Mouse (Mus musculus) C2C12 (cell line): ENCODE measurements around the gene Cbx7. TPM values are rescaled to one million over a fixed set of nuclear protein-coding genes. Genes with fewer than 3 reads are reported as not detected.

Experiments
- H3K27me3 ChIP-seq: one replicate; pipeline ENCODE4 v1.6.1; 2011; ENCODE audit not compliant: control insufficient read depth, insufficient read depth, insufficient read length
- H3K36me3 ChIP-seq: one replicate; pipeline ENCODE4 v1.6.1; 2011; ENCODE audit not compliant: control insufficient read depth, insufficient read depth
- H3K4me3 ChIP-seq: one replicate; pipeline ENCODE4 v1.5.1; 2011; ENCODE audit warnings: mild to moderate bottlenecking, control low read depth; ENCODE audit not compliant: poor library complexity, insufficient read depth, severe bottlenecking
- H3K79me2 ChIP-seq: one replicate; pipeline ENCODE4 v1.6.1; 2011; ENCODE audit not compliant: control insufficient read depth, insufficient read depth
- H3K79me3 ChIP-seq: one replicate; pipeline ENCODE4 v1.6.1; 2011; ENCODE audit warnings: low read depth, control low read depth
- H3ac ChIP-seq: one replicate; pipeline ENCODE3; 2011; ENCODE audit warnings: low read depth; ENCODE audit not compliant: control insufficient read depth, insufficient read length
- CEBPB ChIP-seq: IDR thresholded peaks from one replicate; pipeline ENCODE4 v1.6.1; 2011; ENCODE audit warnings: low read depth, mild to moderate bottlenecking, control low read depth, moderate library complexity
- CTCF ChIP-seq: IDR thresholded peaks from one replicate; pipeline ENCODE4 v1.5.1; 2011; ENCODE audit not compliant: control insufficient read depth, insufficient read depth, insufficient read length
- FOSL1 ChIP-seq: IDR thresholded peaks from one replicate; pipeline ENCODE4 v1.8.0; 2011; ENCODE audit warnings: mild to moderate bottlenecking, low read length; ENCODE audit not compliant: poor library complexity, insufficient read depth, severe bottlenecking
- MAX ChIP-seq: IDR thresholded peaks from one replicate; pipeline ENCODE4 v1.6.1; 2011; ENCODE audit warnings: mild to moderate bottlenecking, control low read depth
- MYOD1 ChIP-seq: IDR thresholded peaks from one replicate; pipeline ENCODE4 v1.6.1; 2011; ENCODE audit warnings: low read depth; ENCODE audit not compliant: control insufficient read depth, insufficient read length
- MYOG ChIP-seq: IDR thresholded peaks from one replicate; pipeline ENCODE4 v1.6.1; 2011; ENCODE audit not compliant: control insufficient read depth, insufficient read length; ENCODE audit errors: extremely low read depth
- USF1 ChIP-seq: IDR thresholded peaks from one replicate; pipeline ENCODE4 v1.6.1; 2011; ENCODE audit warnings: low read depth, mild to moderate bottlenecking, control low read depth, moderate library complexity
- long read RNA-seq, 2 experiments: library from polyadenylated mRNA; unstranded; transcript quantifications; one replicate each; pipeline ENCODE4 v2.0.0; 2019 to 2020
- polyA plus RNA-seq: library from polyadenylated mRNA; unstranded; fragments of >200 nt; fragmentation: generic; extraction: Trizol; gene quantifications from one replicate; pipeline ENCODE4 v1.2.1, GENCODE M21; 2012; ENCODE audit warnings: missing spikeins

Gene Cbx7
- 5.9 TPM for polyA plus RNA-seq
- long read RNA-seq, experiment 1, partial matches to known transcripts: 1 of 2 reads
- long read RNA-seq, experiment 1, other reads (novel, unspliced or antisense): 0 of 2 reads
- long read RNA-seq, experiment 2, transcript Cbx7-203 (7 exons, 2,899 nt): major isoform, 9 of 19 reads
- long read RNA-seq, experiment 2, partial matches to known transcripts: 0 of 19 reads
- long read RNA-seq, experiment 2, other reads (novel, unspliced or antisense): 10 of 19 reads

- H3K27me3 ChIP-seq: no peaks in the 10 kb centered on the region
- H3K79me2 ChIP-seq: no peaks in the 10 kb centered on the region
- no peak within 1 kb of the TSS for H3K4me3 ChIP-seq
- H3K36me3 ChIP-seq: no peaks in the 10 kb centered on the region
- TF ChIP-seq USF1 (no peak), CTCF (no peak), MAX (no peak), CEBPB (no peak), MYOG (no peak), MYOD1 (no peak), FOSL1 (no peak)
- H3K79me3 ChIP-seq: no peaks in the 10 kb centered on the region
- no peak within 1 kb of the TSS for H3ac ChIP-seq
These were observed at the start of gene Cbx7 for GRCm38 (mm10) chr15:79970940-79971339. TSS of gene Cbx7 (minus strand) at chr15:79971119.

- H3K27me3 ChIP-seq: no peaks in the 10 kb centered on the region
These were observed 49.6 kb upstream of the Cbx7 start for GRCm38 (mm10) chr15:80020516-80020915.

GRCm38 (mm10) chr15:80019625-80020024, 48.7 kb upstream of the Cbx7 start:
- Histone ChIP-seq H3K79me2 (no peaks in the 10 kb centered on the region), H3K27me3 (no peaks in the 10 kb centered on the region), H3K4me3 (no peak overlapping the region), H3K36me3 (no peaks in the 10 kb centered on the region), H3ac (no peak overlapping the region), H3K79me3 (no peaks in the 10 kb centered on the region)
- TF ChIP-seq CEBPB (no peak), USF1 (no peak), MYOG (no peak), MYOD1 (no peak), CTCF (no peak), FOSL1 (no peak), MAX (no peak)

More at GRCm38 (mm10) chr15:80020516-80020915, 49.6 kb upstream of the Cbx7 start:
- Histone ChIP-seq H3K79me2 (no peaks in the 10 kb centered on the region), H3K36me3 (no peaks in the 10 kb centered on the region), H3ac (no peak overlapping the region), H3K79me3 (no peaks in the 10 kb centered on the region), H3K4me3 (no peak overlapping the region)
- no peak for TF ChIP-seq CEBPB
- TF ChIP-seq MAX: no peak
- TF ChIP-seq CTCF: no peak
- no peak for TF ChIP-seq FOSL1
- no peak for TF ChIP-seq MYOG
- TF ChIP-seq MYOD1: no peak
- no peak for TF ChIP-seq USF1

- H3K79me2 ChIP-seq: peaks cover 4% of the 10 kb centered on the region
- TF ChIP-seq MAX (no peak), CTCF (no peak), MYOG (no peak), MYOD1 (no peak), FOSL1 (no peak), CEBPB (no peak), USF1 (no peak)
- H3K4me3 ChIP-seq: no peak overlapping the region
- no peaks in the 10 kb centered on the region for H3K79me3 ChIP-seq
- no peaks in the 10 kb centered on the region for H3K27me3 ChIP-seq
- no peaks in the 10 kb centered on the region for H3K36me3 ChIP-seq
- no peak overlapping the region for H3ac ChIP-seq
These were observed 48.3 kb upstream of the Cbx7 start for GRCm38 (mm10) chr15:80019220-80019619.

- H3K4me3 ChIP-seq: no peak overlapping the region
- H3K79me3 ChIP-seq: peaks cover 15% of the 10 kb centered on the region
- TF ChIP-seq MAX (no peak), CTCF (no peak), USF1 (no peak), FOSL1 (no peak), MYOD1 (no peak), CEBPB (no peak), MYOG (no peak)
- H3K79me2 ChIP-seq: peaks cover 29% of the 10 kb centered on the region
- no peak overlapping the region for H3ac ChIP-seq
- no peaks in the 10 kb centered on the region for H3K27me3 ChIP-seq
- H3K36me3 ChIP-seq: no peaks in the 10 kb centered on the region
These were observed 45.8 kb upstream of the Cbx7 start for GRCm38 (mm10) chr15:80016563-80017301.
